ENCODE assay signal across 8 mouse cellular contexts in the genomic region with DNA sequence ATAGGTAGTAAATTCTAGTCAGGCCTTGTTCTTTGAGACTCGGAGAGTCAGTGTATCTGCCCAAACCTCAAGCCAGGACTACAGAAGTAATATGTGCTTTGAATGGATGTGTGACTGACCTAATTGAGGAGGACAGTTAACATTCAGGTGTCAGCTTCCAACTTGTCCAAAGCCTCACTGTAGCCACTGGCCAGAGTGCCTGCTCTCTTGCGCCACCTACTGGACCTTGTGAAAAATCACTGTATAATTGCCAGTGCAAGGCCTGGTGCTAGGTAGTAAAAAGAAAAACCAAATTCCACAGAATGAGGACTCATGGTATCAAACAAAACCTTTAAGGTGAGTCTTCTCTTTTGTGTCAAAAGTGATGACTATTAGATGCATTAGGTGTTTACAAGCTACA.
DNase-seq lines count a peak whose midpoint lies in the region; ATAC-seq and TF ChIP-seq lines count a peak whose summit lies in the region.

No protein-coding gene starts in this region.

- H3K4me2 ChIP-seq in limb, embryonic 14.5 days (replicated peaks; ENCODE audit: low read depth, low read length, severe bottlenecking), result no peak overlapping the region

- no peaks in the 10 kb centered on the region for H3K27me3 ChIP-seq in C2C12 (ENCODE audit: control insufficient read depth, insufficient read depth, insufficient read length)
- no peaks in the 10 kb centered on the region for H3K27me3 ChIP-seq in kidney, adult 2 months (replicated peaks; ENCODE audit: control insufficient read depth, insufficient read depth, low read length)
- H3K27me3 ChIP-seq in limb, embryonic 14.5 days (ENCODE audit: control insufficient read depth, insufficient read depth, low read length), result no peaks in the 10 kb centered on the region

- H3K4me3 ChIP-seq in C2C12 (ENCODE audit: insufficient read depth, poor library complexity, severe bottlenecking), result no peak overlapping the region
- H3K4me3 ChIP-seq in kidney, adult 2 months (ENCODE audit: insufficient read depth, low read depth, low read length), result no peak overlapping the region
- no peak overlapping the region for H3K4me3 ChIP-seq in limb, embryonic 14.5 days (replicated peaks; ENCODE audit: low read length)
- no peak overlapping the region for H3K4me3 ChIP-seq in olfactory bulb, adult 2 months (ENCODE audit: insufficient read depth, low read depth, low read length)

- no peaks in the 10 kb centered on the region for H3K9me3 ChIP-seq in limb, embryonic 14.5 days (ENCODE audit: control insufficient read depth, low read length)

- no peaks in the 10 kb centered on the region for H3K79me3 ChIP-seq in C2C12 (ENCODE audit: low read depth)

- ATAC-seq in limb, embryonic 14.5 days (ENCODE audit: low FRiP score, low read depth), result 0 out of 2 replicates have a peak, but pooled peaks have one; percentile 65

- TF ChIP-seq CTCF in C2C12 (IDR thresholded peaks at IDR 0.05; ENCODE audit: control insufficient read depth, insufficient read depth, insufficient read length), result peak; percentile 80
- TF ChIP-seq CTCF in kidney, adult 2 months (conservative IDR thresholded peaks at IDR 0.05; ENCODE audit: insufficient read depth, insufficient read length, low read depth, low read length), result peak; percentile 97
- TF ChIP-seq CTCF in olfactory bulb, adult 2 months (IDR thresholded peaks at IDR 0.05; ENCODE audit: insufficient read depth, low read depth, low read length), result 0 out of 2 replicates have a peak, but pooled peaks have one; percentile 26

- no peak for TF ChIP-seq POLR2A in kidney, adult 2 months (IDR thresholded peaks at IDR 0.05; ENCODE audit: low read depth, low read length)
- no peak for TF ChIP-seq POLR2A in limb, embryonic 14.5 days (IDR thresholded peaks at IDR 0.05; ENCODE audit: borderline replicate concordance, extremely low read depth, insufficient read depth, insufficient read length)
- TF ChIP-seq POLR2A in olfactory bulb, adult 2 months (IDR thresholded peaks at IDR 0.05; ENCODE audit: insufficient read depth, low read depth, low read length), result no peak

- H3K27ac ChIP-seq in kidney, adult 2 months (ENCODE audit: insufficient read depth, low read depth, low read length), result no peak overlapping the region
- no peak overlapping the region for H3K27ac ChIP-seq in limb, embryonic 14.5 days (replicated peaks; ENCODE audit: low read depth, low read length)
- H3K27ac ChIP-seq in olfactory bulb, adult 2 months (ENCODE audit: insufficient read depth, low read depth, low read length), result no peak overlapping the region

- no peak overlapping the region for H3K9ac ChIP-seq in limb, embryonic 14.5 days (ENCODE audit: low read depth, low read length, severe bottlenecking)

- H3ac ChIP-seq in C2C12 (ENCODE audit: control insufficient read depth, insufficient read length, low read depth), result no peak overlapping the region

- no peaks in the 10 kb centered on the region for H3K36me3 ChIP-seq in C2C12 (ENCODE audit: control insufficient read depth, insufficient read depth)
- no peaks in the 10 kb centered on the region for H3K36me3 ChIP-seq in kidney, adult 2 months (ENCODE audit: control insufficient read depth, insufficient read depth, low read length)
- no peaks in the 10 kb centered on the region for H3K36me3 ChIP-seq in limb, embryonic 14.5 days (ENCODE audit: control insufficient read depth, insufficient read depth, low read length)

- peak; percentile 9 for DNase-seq in WW6 (ENCODE audit: low read depth, low spot score)
- DNase-seq in cerebellum, postnatal 25 days, result peak; percentile 48 to 66
- DNase-seq in gastrocnemius, postnatal 25 days, result peak; percentile 44
- DNase-seq in kidney, adult 2 months, result peak; percentile 68
- DNase-seq in limb, embryonic 14.5 days (ENCODE audit: low spot score), result peak; percentile 40
- peak; percentile 23 to 40 for DNase-seq in thymus, postnatal 36 days

- 6% methylated on average over 2 of the region's 2 CpGs for WGBS in kidney, adult 2 months
- WGBS in limb, embryonic 14.5 days, result 16% methylated on average over 2 of the region's 2 CpGs
- WGBS in olfactory bulb, adult 2 months, result 40% methylated on average over 2 of the region's 2 CpGs

- H3K79me2 ChIP-seq in C2C12 (ENCODE audit: control insufficient read depth, insufficient read depth), result no peaks in the 10 kb centered on the region

- no peaks in the 10 kb centered on the region for H3K4me1 ChIP-seq in kidney, adult 2 months (ENCODE audit: control insufficient read depth, insufficient read depth, low read length)
- H3K4me1 ChIP-seq in limb, embryonic 14.5 days (ENCODE audit: control insufficient read depth, insufficient read depth, low read length), result no peaks in the 10 kb centered on the region
- H3K4me1 ChIP-seq in olfactory bulb, adult 2 months (ENCODE audit: control insufficient read depth, insufficient read depth, low read length), result no peaks in the 10 kb centered on the region; the same call in 1 of the 2 replicates

TF ChIP-seq in C2C12, 6 proteins besides CTCF, POLR2A, EP300 and RAD21:
- TF ChIP-seq MYOG (IDR thresholded peaks at IDR 0.05; ENCODE audit: control insufficient read depth, extremely low read depth, insufficient read length), result no peak
- TF ChIP-seq MYOD1 (IDR thresholded peaks at IDR 0.05; ENCODE audit: control insufficient read depth, insufficient read length, low read depth), result no peak
- no peak for TF ChIP-seq USF1 (IDR thresholded peaks at IDR 0.05; ENCODE audit: low read depth)
- TF ChIP-seq CEBPB (IDR thresholded peaks at IDR 0.05; ENCODE audit: low read depth), result no peak
- TF ChIP-seq MAX (IDR thresholded peaks at IDR 0.05), result no peak
- no peak for TF ChIP-seq FOSL1 (IDR thresholded peaks at IDR 0.05; ENCODE audit: insufficient read depth, low read length, poor library complexity, severe bottlenecking)

Comparison
In these comparisons a context has a peak if more than half of its experiments do, and no peak if none do; other contexts are left out.
1. CTCF ChIP-seq: peak in every context shown above with its lines; median percentile 97 in kidney, adult 2 months; 80 in C2C12; 26 in olfactory bulb, adult 2 months.
2. DNase-seq: peak in every context shown above with its lines; median percentile 68 in kidney, adult 2 months; 57 in cerebellum, postnatal 25 days; 44 in gastrocnemius, postnatal 25 days; 40 in limb, embryonic 14.5 days; 32 in thymus, postnatal 36 days; 9 in WW6.